Mouse (Mus musculus): ENCODE data around the gene Kcnd1. TPM values are rescaled to one million over a fixed set of nuclear protein-coding genes. Genes with fewer than 3 reads are reported as not detected.

The Kcnd1 gene
- total and polyA plus RNA-seq, 2 experiments from 2014 or later: 0.08 to 0.20 TPM

GRCm38 (mm10) chrX:7883841-7884567 is 61.9 kb downstream of the Kcnd1 start, which contains the start of gene Slc35a2:
Slc35a2 (plus strand) TSS chrX:7884028.
- peak within 1 kb of the TSS; percentile 81 for H3K27ac ChIP-seq (ENCODE audit: low read depth)
- peak within 1 kb of the TSS; percentile 70 for H3K4me2 ChIP-seq (ENCODE audit: low read depth, low read length)
- no peaks in the 10 kb centered on the region for H3K4me1 ChIP-seq (ENCODE audit: control insufficient read depth, insufficient read depth)
- peak; percentile 95 for DNase-seq (ENCODE audit: low spot score)
- no peaks in the 10 kb centered on the region for H3K9me3 ChIP-seq (replicated peaks; ENCODE audit: control insufficient read depth, low read length)
- peak; percentile 96 for ATAC-seq (ENCODE audit: insufficient read depth, low read depth)
- no peak within 1 kb of the TSS; the same call in 1 of the 2 replicates for H3K9ac ChIP-seq (replicated peaks; ENCODE audit: low read depth, low read length)
- H3K4me3 ChIP-seq (ENCODE audit: low read depth, low read length): peak within 1 kb of the TSS; percentile 59
- no peaks in the 10 kb centered on the region for H3K36me3 ChIP-seq (replicated peaks; ENCODE audit: control insufficient read depth, insufficient read depth, low read length)
- WGBS: 14% methylated on average over 48 of the region's 49 CpGs
- no peaks in the 10 kb centered on the region for H3K27me3 ChIP-seq (ENCODE audit: control insufficient read depth, insufficient read depth, low read length)
- TF ChIP-seq CTCF (IDR thresholded peaks at IDR 0.05; ENCODE audit: low read depth): peak; percentile 19; the same call in 1 of the 2 replicates
- no peak for TF ChIP-seq EP300 (IDR thresholded peaks at IDR 0.05; ENCODE audit: low read depth)

MicroRNAs within 50 kb of the gene (microRNA counts, 519-probe panel; counts per million panel counts)
- 2,320 counts per million, percentile 22 among the panel's probes with 10 or more counts for microRNA mmu-miR-1198

Small RNA genes lying within 50 kb of the gene (microRNA-seq; reads per million reads assigned to microRNA genes)
- gene Mir1198: 28.9 reads per million, percentile 41 among the genes with 10 or more reads in this experiment

Other genes starting within 250 kb of the Kcnd1 start
- not detected in 2 replicates for gene Foxp3, start 248.6 kb upstream of the Kcnd1 start, total RNA-seq (2014; rRNA removed; ENCODE audit: low replicate concordance)
- gene Foxp3, start 248.6 kb upstream of the Kcnd1 start, polyA plus RNA-seq (2015; fragmentation: Nextera tagmentation; extraction: Ambion mirVana): not detected in 2 replicates
- 3.5 and 6.5 TPM in 2 replicates for gene Ppp1r3f, start 248.0 kb upstream of the Kcnd1 start, total RNA-seq (2014; rRNA removed; ENCODE audit: low replicate concordance)
- 0.99 and 1.5 TPM in 2 replicates for gene Ppp1r3f, start 248.0 kb upstream of the Kcnd1 start, polyA plus RNA-seq (2015; fragmentation: Nextera tagmentation; extraction: Ambion mirVana)
- gene Ccdc22, start 216.8 kb upstream of the Kcnd1 start, total RNA-seq (2014; rRNA removed; ENCODE audit: low replicate concordance): 25.6 and 27.8 TPM in 2 replicates
- gene Ccdc22, start 216.8 kb upstream of the Kcnd1 start, polyA plus RNA-seq (2015; fragmentation: Nextera tagmentation; extraction: Ambion mirVana): 12.5 and 13.9 TPM in 2 replicates
- 0.12 TPM in 1 of 2 replicates, not detected in the other for gene Cacna1f, start 215.2 kb upstream of the Kcnd1 start, total RNA-seq (2014; rRNA removed; ENCODE audit: low replicate concordance)
- gene Cacna1f, start 215.2 kb upstream of the Kcnd1 start, polyA plus RNA-seq (2015; fragmentation: Nextera tagmentation; extraction: Ambion mirVana): not detected in 2 replicates
- gene Syp, start 183.8 kb upstream of the Kcnd1 start, total RNA-seq (2014; rRNA removed; ENCODE audit: low replicate concordance): 1.6 TPM in 1 of 2 replicates, not detected in the other
- 0.27 and 0.51 TPM in 2 replicates for gene Syp, start 183.8 kb upstream of the Kcnd1 start, polyA plus RNA-seq (2015; fragmentation: Nextera tagmentation; extraction: Ambion mirVana)
- gene Prickle3, start 165.0 kb upstream of the Kcnd1 start, total RNA-seq (2014; rRNA removed; ENCODE audit: low replicate concordance): 9.2 and 15.7 TPM in 2 replicates
- 7.9 and 8.1 TPM in 2 replicates for gene Prickle3, start 165.0 kb upstream of the Kcnd1 start, polyA plus RNA-seq (2015; fragmentation: Nextera tagmentation; extraction: Ambion mirVana)
- 134 and 184 TPM in 2 replicates for gene Plp2, start 150.9 kb upstream of the Kcnd1 start, total RNA-seq (2014; rRNA removed; ENCODE audit: low replicate concordance)
- gene Plp2, start 150.9 kb upstream of the Kcnd1 start, polyA plus RNA-seq (2015; fragmentation: Nextera tagmentation; extraction: Ambion mirVana): 91.1 and 95.7 TPM in 2 replicates
- 1.1 and 2.0 TPM in 2 replicates for gene Magix, start 141.0 kb upstream of the Kcnd1 start, total RNA-seq (2014; rRNA removed; ENCODE audit: low replicate concordance)
- gene Magix, start 141.0 kb upstream of the Kcnd1 start, polyA plus RNA-seq (2015; fragmentation: Nextera tagmentation; extraction: Ambion mirVana): 1.5 and 1.8 TPM in 2 replicates
- 2.8 and 9.9 TPM in 2 replicates for gene Gpkow, start 125.2 kb upstream of the Kcnd1 start, total RNA-seq (2014; rRNA removed; ENCODE audit: low replicate concordance)
- 21.3 and 22.7 TPM in 2 replicates for gene Gpkow, start 125.2 kb upstream of the Kcnd1 start, polyA plus RNA-seq (2015; fragmentation: Nextera tagmentation; extraction: Ambion mirVana)
- gene Wdr45, start 108.0 kb upstream of the Kcnd1 start, total RNA-seq (2014; rRNA removed; ENCODE audit: low replicate concordance): 24.2 and 52.7 TPM in 2 replicates
- 27.1 and 29.2 TPM in 2 replicates for gene Wdr45, start 108.0 kb upstream of the Kcnd1 start, polyA plus RNA-seq (2015; fragmentation: Nextera tagmentation; extraction: Ambion mirVana)
- 3.1 TPM in 1 of 2 replicates, not detected in the other for gene Gm45208, start 100.0 kb upstream of the Kcnd1 start, total RNA-seq (2014; rRNA removed; ENCODE audit: low replicate concordance)
- gene Gm45208, start 100.0 kb upstream of the Kcnd1 start, polyA plus RNA-seq (2015; fragmentation: Nextera tagmentation; extraction: Ambion mirVana): not detected in 2 replicates
- 12.6 and 22.6 TPM in 2 replicates for gene Praf2, start 93.8 kb upstream of the Kcnd1 start, total RNA-seq (2014; rRNA removed; ENCODE audit: low replicate concordance)
- 11.0 and 13.6 TPM in 2 replicates for gene Praf2, start 93.8 kb upstream of the Kcnd1 start, polyA plus RNA-seq (2015; fragmentation: Nextera tagmentation; extraction: Ambion mirVana)
- gene Ccdc120, start 71.4 kb upstream of the Kcnd1 start, total RNA-seq (2014; rRNA removed; ENCODE audit: low replicate concordance): 0.92 and 5.8 TPM in 2 replicates
- gene Ccdc120, start 71.4 kb upstream of the Kcnd1 start, polyA plus RNA-seq (2015; fragmentation: Nextera tagmentation; extraction: Ambion mirVana): 1.8 and 2.2 TPM in 2 replicates
- gene Tfe3, start 59.7 kb upstream of the Kcnd1 start, total RNA-seq (2014; rRNA removed; ENCODE audit: low replicate concordance): 8.4 and 17.3 TPM in 2 replicates
- 11.5 and 11.6 TPM in 2 replicates for gene Tfe3, start 59.7 kb upstream of the Kcnd1 start, polyA plus RNA-seq (2015; fragmentation: Nextera tagmentation; extraction: Ambion mirVana)
- gene Gripap1, start 32.5 kb upstream of the Kcnd1 start, total RNA-seq (2014; rRNA removed; ENCODE audit: low replicate concordance): 2.4 and 6.8 TPM in 2 replicates
- 17.5 and 19.3 TPM in 2 replicates for gene Gripap1, start 32.5 kb upstream of the Kcnd1 start, polyA plus RNA-seq (2015; fragmentation: Nextera tagmentation; extraction: Ambion mirVana)
- gene Otud5, start 19.1 kb downstream of the Kcnd1 start, total RNA-seq (2014; rRNA removed; ENCODE audit: low replicate concordance): 25.7 and 38.0 TPM in 2 replicates
- 14.4 and 16.2 TPM in 2 replicates for gene Otud5, start 19.1 kb downstream of the Kcnd1 start, polyA plus RNA-seq (2015; fragmentation: Nextera tagmentation; extraction: Ambion mirVana)
- gene Pim2, start 56.0 kb downstream of the Kcnd1 start, total RNA-seq (2014; rRNA removed; ENCODE audit: low replicate concordance): 3.1 and 15.9 TPM in 2 replicates
- gene Pim2, start 56.0 kb downstream of the Kcnd1 start, polyA plus RNA-seq (2015; fragmentation: Nextera tagmentation; extraction: Ambion mirVana): 2.3 and 2.4 TPM in 2 replicates
- 19.7 and 30.8 TPM in 2 replicates for gene Slc35a2, start 61.7 kb downstream of the Kcnd1 start, total RNA-seq (2014; rRNA removed; ENCODE audit: low replicate concordance)
- gene Slc35a2, start 61.7 kb downstream of the Kcnd1 start, polyA plus RNA-seq (2015; fragmentation: Nextera tagmentation; extraction: Ambion mirVana): 19.3 and 20.9 TPM in 2 replicates
- 44.5 and 63.0 TPM in 2 replicates for gene Pqbp1, start 77.0 kb downstream of the Kcnd1 start, total RNA-seq (2014; rRNA removed; ENCODE audit: low replicate concordance)
- gene Pqbp1, start 77.0 kb downstream of the Kcnd1 start, polyA plus RNA-seq (2015; fragmentation: Nextera tagmentation; extraction: Ambion mirVana): 55.6 and 57.6 TPM in 2 replicates
- 37.7 and 46.4 TPM in 2 replicates for gene Timm17b, start 77.1 kb downstream of the Kcnd1 start, total RNA-seq (2014; rRNA removed; ENCODE audit: low replicate concordance)
- 91.3 and 99.7 TPM in 2 replicates for gene Timm17b, start 77.1 kb downstream of the Kcnd1 start, polyA plus RNA-seq (2015; fragmentation: Nextera tagmentation; extraction: Ambion mirVana)
- gene Gm10491, start 85.5 kb downstream of the Kcnd1 start, total RNA-seq (2014; rRNA removed; ENCODE audit: low replicate concordance): not detected in 2 replicates
- gene Gm10491, start 85.5 kb downstream of the Kcnd1 start, polyA plus RNA-seq (2015; fragmentation: Nextera tagmentation; extraction: Ambion mirVana): not detected in 2 replicates
- not detected in 2 replicates for gene Gm10490, start 87.3 kb downstream of the Kcnd1 start, total RNA-seq (2014; rRNA removed; ENCODE audit: low replicate concordance)
- not detected in 2 replicates for gene Gm10490, start 87.3 kb downstream of the Kcnd1 start, polyA plus RNA-seq (2015; fragmentation: Nextera tagmentation; extraction: Ambion mirVana)
- not detected in 2 replicates for gene Pcsk1n, start 97.5 kb downstream of the Kcnd1 start, total RNA-seq (2014; rRNA removed; ENCODE audit: low replicate concordance)
- gene Pcsk1n, start 97.5 kb downstream of the Kcnd1 start, polyA plus RNA-seq (2015; fragmentation: Nextera tagmentation; extraction: Ambion mirVana): 0.05 and 0.33 TPM in 2 replicates
- gene Eras, start 106.3 kb downstream of the Kcnd1 start, total RNA-seq (2014; rRNA removed; ENCODE audit: low replicate concordance): not detected in 2 replicates
- not detected in 2 replicates for gene Eras, start 106.3 kb downstream of the Kcnd1 start, polyA plus RNA-seq (2015; fragmentation: Nextera tagmentation; extraction: Ambion mirVana)
- gene Hdac6, start 125.6 kb downstream of the Kcnd1 start, total RNA-seq (2014; rRNA removed; ENCODE audit: low replicate concordance): 28.6 and 37.2 TPM in 2 replicates
- 16.2 and 18.4 TPM in 2 replicates for gene Hdac6, start 125.6 kb downstream of the Kcnd1 start, polyA plus RNA-seq (2015; fragmentation: Nextera tagmentation; extraction: Ambion mirVana)
- gene Gata1, start 155.8 kb downstream of the Kcnd1 start, total RNA-seq (2014; rRNA removed; ENCODE audit: low replicate concordance): 0.19 TPM in 1 of 2 replicates, not detected in the other
- 0.14 and 0.20 TPM in 2 replicates for gene Gata1, start 155.8 kb downstream of the Kcnd1 start, polyA plus RNA-seq (2015; fragmentation: Nextera tagmentation; extraction: Ambion mirVana)
- not detected in 2 replicates for gene Glod5, start 196.2 kb downstream of the Kcnd1 start, total RNA-seq (2014; rRNA removed; ENCODE audit: low replicate concordance)
- 0.55 TPM in 2 replicates for gene Glod5, start 196.2 kb downstream of the Kcnd1 start, polyA plus RNA-seq (2015; fragmentation: Nextera tagmentation; extraction: Ambion mirVana)

All from heart, postnatal 0 days (tissue).